Mouse (Mus musculus) heart, adult 9 months (tissue): Measurements from ENCODE around the gene Pdpr.
"Not testable (repeated sequence)": the region's sequence is repeated elsewhere in the genome, so short reads cannot be mapped to it uniquely, and the experiment has no call there.

ENCODE experiments used
- DNase-seq, 2 experiments: peaks; one replicate each; pipeline ENCODE4 v3.0.0; 2022; ENCODE audit warnings: low spot score in 2 of 2

Pdpr gene

GRCm38 (mm10) chr8:111090126-111090525 lies 4.3 kb upstream of the Pdpr start:
- DNase-seq = peak; percentile 35 to 49

- DNase-seq = peak; percentile 22 to 23
These were observed 2.7 kb upstream of the Pdpr start for GRCm38 (mm10) chr8:111091706-111092105.

GRCm38 (mm10) chr8:111092326-111092725 lies 2.1 kb upstream of the Pdpr start, which contains the start of gene Clec18a:
TSS of gene Clec18a (minus strand) at chr8:111092426.
- not testable (repeated sequence) for DNase-seq

- DNase-seq = not testable (repeated sequence)
These were observed 381 bp downstream of the Pdpr start for GRCm38 (mm10) chr8:111094719-111095302.

GRCm38 (mm10) chr8:111114891-111115290 lies 20.5 kb downstream of the Pdpr start:
- DNase-seq = no peak

GRCm38 (mm10) chr8:111119481-111119880 lies 25.1 kb downstream of the Pdpr start:
- DNase-seq = no peak

- DNase-seq = no peak
These were observed 36.3 kb downstream of the Pdpr start for GRCm38 (mm10) chr8:111130756-111131155.

- DNase-seq = no peak
These were observed 48.1 kb downstream of the Pdpr start for GRCm38 (mm10) chr8:111142521-111142920.

- not testable (repeated sequence) for DNase-seq
These were observed 50.5 kb downstream of the Pdpr start for GRCm38 (mm10) chr8:111144901-111145459.

- peak; percentile 92 to 93 for DNase-seq
These were observed 51.1 kb downstream of the Pdpr start for GRCm38 (mm10) chr8:111145460-111146012.

GRCm38 (mm10) chr8:111155721-111156436 lies 61.4 kb downstream of the Pdpr start:
- DNase-seq = no peak

- DNase-seq = peak; percentile 21 to 23
These were observed 63.2 kb downstream of the Pdpr start for GRCm38 (mm10) chr8:111157617-111158016.

GRCm38 (mm10) chr8:111171661-111172060 lies 77.2 kb downstream of the Pdpr start:
- no peak for DNase-seq

- peak in 1 of 2 experiments; percentile 59 for DNase-seq
These were observed 91.1 kb downstream of the Pdpr start for GRCm38 (mm10) chr8:111185472-111185947.
